Mouse (Mus musculus) brain, embryonic 14.5 days (tissue): ENCODE results near the gene Cradd.

Experiments used
- CTCF ChIP-seq: fragments of 200-500 bp; IDR thresholded peaks from 2 replicates; pipeline ENCODE4 v1.5.1; 2012; ENCODE audit warnings: inconsistent platforms, mild to moderate bottlenecking, moderate library complexity, borderline replicate concordance; ENCODE audit not compliant: insufficient read depth, insufficient read length; ENCODE audit errors: extremely low read depth
- POLR2A ChIP-seq: fragments of 200-500 bp; IDR thresholded peaks from 2 replicates; pipeline ENCODE4 v1.6.1; 2012; ENCODE audit warnings: mild to moderate bottlenecking, inconsistent platforms, borderline replicate concordance; ENCODE audit not compliant: poor library complexity, insufficient read depth, insufficient read length, severe bottlenecking; ENCODE audit errors: extremely low read depth

GRCm38 (mm10) chr10:95238667-95239066 lies 85.3 kb downstream of the Cradd start:
- TF ChIP-seq CTCF (no peak), POLR2A (no peak)
